In genomic region chr14:20047814-20048480, GRCm38 (mm10) we compare ENCODE assay signal across 12 mouse cellular contexts.
DNase-seq lines count a peak whose midpoint lies in the region; ATAC-seq and TF ChIP-seq lines count a peak whose summit lies in the region.
"Had no signal": no experiment of that assay in that cellular context is flagged by ENCODE, and none has a peak within 500 bp of the region (broad histone marks: within the 10 kb centered on the region; RNA-seq: fewer than 3 reads in every experiment).

No protein-coding gene starts in this region.

- no peak for TF ChIP-seq POLR2A in brain, embryonic 14.5 days (IDR thresholded peaks at IDR 0.05; ENCODE audit: borderline replicate concordance, extremely low read depth, insufficient read depth, insufficient read length, poor library complexity, severe bottlenecking)
- TF ChIP-seq POLR2A in thymus, adult 2 months (IDR thresholded peaks at IDR 0.05; ENCODE audit: control insufficient read depth, extremely low read depth, insufficient read depth, low read length, poor library complexity), result no peak

- no peaks in the 10 kb centered on the region for H3K9me3 ChIP-seq in forebrain, postnatal 0 days (ENCODE audit: low read length)
- H3K9me3 ChIP-seq in midbrain, embryonic 13.5 days, result no peaks in the 10 kb centered on the region
- H3K9me3 ChIP-seq in liver, embryonic 11.5 days (ENCODE audit: control insufficient read depth, low read length), result no peaks in the 10 kb centered on the region
- H3K9me3 ChIP-seq: intestine, embryonic 15.5 days had no signal

- no peak overlapping the region for H3K4me2 ChIP-seq in forebrain, postnatal 0 days (ENCODE audit: low read depth)
- no peak overlapping the region for H3K4me2 ChIP-seq in midbrain, embryonic 13.5 days (replicated peaks)
- H3K4me2 ChIP-seq in liver, embryonic 11.5 days, result no peak overlapping the region
- H3K4me2 ChIP-seq: intestine, embryonic 15.5 days had no signal

- no peaks in the 10 kb centered on the region for H3K27me3 ChIP-seq in forebrain, postnatal 0 days (ENCODE audit: insufficient read depth, low read length)
- H3K27me3 ChIP-seq in midbrain, embryonic 13.5 days, result no peaks in the 10 kb centered on the region
- H3K27me3 ChIP-seq in thymus, adult 2 months (ENCODE audit: control insufficient read depth, insufficient read depth, low read length), result no peaks in the 10 kb centered on the region
- H3K27me3 ChIP-seq in liver, embryonic 11.5 days (replicated peaks; ENCODE audit: control insufficient read depth, insufficient read depth, low read length), result no peaks in the 10 kb centered on the region
- H3K27me3 ChIP-seq: intestine, embryonic 15.5 days had no signal

- H3K27ac ChIP-seq in forebrain, postnatal 0 days (ENCODE audit: low read depth, low read length), result peak overlapping the region; percentile 79
- peak overlapping the region; percentile 83 for H3K27ac ChIP-seq in midbrain, embryonic 13.5 days
- no peak overlapping the region for H3K27ac ChIP-seq in thymus, adult 2 months (ENCODE audit: control insufficient read depth, insufficient read depth, low read length)
- H3K27ac ChIP-seq in liver, embryonic 11.5 days (ENCODE audit: low read depth, low read length), result no peak overlapping the region
- H3K27ac ChIP-seq: intestine, embryonic 15.5 days; liver, embryonic 14.5 days had no signal

- H3K4me1 ChIP-seq in forebrain, postnatal 0 days (ENCODE audit: insufficient read depth), result peaks cover 7% of the 10 kb centered on the region; the same call in 1 of the 2 replicates
- peaks cover 19% of the 10 kb centered on the region for H3K4me1 ChIP-seq in midbrain, embryonic 13.5 days (replicated peaks)
- H3K4me1 ChIP-seq in thymus, adult 2 months (replicated peaks; ENCODE audit: control insufficient read depth, insufficient read depth, low read length), result peaks cover 6% of the 10 kb centered on the region; the same call in 1 of the 2 replicates
- H3K4me1 ChIP-seq in liver, embryonic 11.5 days (replicated peaks; ENCODE audit: control insufficient read depth, insufficient read depth, low read length), result no peaks in the 10 kb centered on the region
- H3K4me1 ChIP-seq: intestine, embryonic 15.5 days had no signal

- no peaks in the 10 kb centered on the region for H3K36me3 ChIP-seq in forebrain, postnatal 0 days (ENCODE audit: insufficient read depth)
- H3K36me3 ChIP-seq in midbrain, embryonic 13.5 days, result no peaks in the 10 kb centered on the region
- H3K36me3 ChIP-seq in thymus, adult 2 months (ENCODE audit: control insufficient read depth, insufficient read depth, low read length), result no peaks in the 10 kb centered on the region
- H3K36me3 ChIP-seq in liver, embryonic 11.5 days (ENCODE audit: control insufficient read depth, insufficient read depth, low read length), result no peaks in the 10 kb centered on the region
- H3K36me3 ChIP-seq: intestine, embryonic 15.5 days had no signal

- no peak overlapping the region for H3K9ac ChIP-seq in forebrain, postnatal 0 days
- H3K9ac ChIP-seq in midbrain, embryonic 13.5 days (replicated peaks), result no peak overlapping the region
- no peak overlapping the region for H3K9ac ChIP-seq in liver, embryonic 11.5 days (ENCODE audit: low read depth, low read length)
- H3K9ac ChIP-seq: intestine, embryonic 15.5 days; liver, embryonic 14.5 days had no signal

- peak; percentile 20 to 40 for DNase-seq in frontal cortex, adult 2 months (ENCODE audit: extremely low spot score in 1 of 2, low spot score in 1 of 2)
- DNase-seq in frontal cortex, postnatal 25 days (ENCODE audit: low spot score in 2 of 2), result no peak
- peak; percentile 92 for DNase-seq in brain, embryonic 14.5 days (ENCODE audit: low read depth)
- peak; percentile 68 for DNase-seq in forebrain, postnatal 0 days
- DNase-seq in thymus, adult 2 months, result no peak
- no peak for DNase-seq in liver, embryonic 11.5 days (ENCODE audit: low spot score)
- DNase-seq: adrenal gland, adult 8-10 months; cerebellum, postnatal 14 days had no signal

- 29% methylated on average over 3 of the region's 3 CpGs for WGBS in forebrain, postnatal 0 days
- 33% methylated on average over 3 of the region's 3 CpGs for WGBS in midbrain, embryonic 13.5 days
- 90% methylated on average over 3 of the region's 3 CpGs for WGBS in thymus, adult 2 months
- WGBS in liver, embryonic 11.5 days, result 57% methylated on average over 3 of the region's 3 CpGs

- ATAC-seq in forebrain, postnatal 0 days, result peak; percentile 96
- ATAC-seq in midbrain, embryonic 13.5 days, result peak; percentile 99
- ATAC-seq in liver, embryonic 11.5 days (replicated peaks; ENCODE audit: low FRiP score), result no peak
- no peak for ATAC-seq in granulocyte monocyte progenitor cell, adult 5-6 weeks (replicated peaks; ENCODE audit: poor library complexity, severe bottlenecking)
- ATAC-seq: intestine, embryonic 15.5 days had no signal

- TF ChIP-seq CTCF in brain, embryonic 14.5 days (IDR thresholded peaks at IDR 0.05; ENCODE audit: borderline replicate concordance, extremely low read depth, insufficient read depth, insufficient read length), result no peak
- no peak for TF ChIP-seq CTCF in forebrain, postnatal 0 days (IDR thresholded peaks at IDR 0.05; ENCODE audit: low read depth)
- TF ChIP-seq CTCF in thymus, adult 2 months (IDR thresholded peaks at IDR 0.05; ENCODE audit: borderline replicate concordance, control insufficient read depth, extremely low read depth, insufficient read depth, low read length, poor library complexity), result no peak

- no peak overlapping the region for H3K4me3 ChIP-seq in forebrain, postnatal 0 days (ENCODE audit: low read depth, low read length)
- H3K4me3 ChIP-seq in midbrain, embryonic 13.5 days (replicated peaks), result no peak overlapping the region
- no peak overlapping the region for H3K4me3 ChIP-seq in thymus, adult 2 months (ENCODE audit: control insufficient read depth, insufficient read depth, low read length)
- H3K4me3 ChIP-seq in liver, embryonic 11.5 days (ENCODE audit: low read depth, low read length), result no peak overlapping the region
- H3K4me3 ChIP-seq: intestine, embryonic 15.5 days had no signal

Comparison
In these comparisons a context has a peak if more than half of its experiments do, and no peak if none do; other contexts are left out.
1. DNase-seq: peak in frontal cortex, adult 2 months (2 of 2), brain, embryonic 14.5 days (single experiment) and forebrain, postnatal 0 days (single experiment); none in frontal cortex, postnatal 25 days (0 of 2), thymus, adult 2 months (single experiment) and liver, embryonic 11.5 days (single experiment).
2. ATAC-seq: peak in forebrain, postnatal 0 days (single experiment) and midbrain, embryonic 13.5 days (single experiment); none in liver, embryonic 11.5 days (single experiment) and granulocyte monocyte progenitor cell, adult 5-6 weeks (single experiment).
3. H3K27ac ChIP-seq: peak in forebrain, postnatal 0 days (single experiment) and midbrain, embryonic 13.5 days (single experiment); none in thymus, adult 2 months (single experiment) and liver, embryonic 11.5 days (single experiment).